Mouse (Mus musculus): Measurements from ENCODE around the gene Hist1h4d. TPM values are rescaled to one million over a fixed set of nuclear protein-coding genes. Genes with fewer than 3 reads are reported as not detected.
"Not testable (repeated sequence)": the region's sequence is repeated elsewhere in the genome, so short reads cannot be mapped to it uniquely, and the experiment has no call there.

Hist1h4d gene
- polyA plus RNA-seq, 1 experiment, result 19.1 TPM

- peaks cover 2% of the 10 kb centered on the region; the same call in 1 of the 2 replicates for H3K4me1 ChIP-seq (ENCODE audit: control insufficient read depth, insufficient read depth, insufficient read length)
- DNase-seq (ENCODE audit: low read depth in 1 of 2, low spot score in 2 of 2), result peak; percentile 37 to 90
- TF ChIP-seq CTCF (IDR thresholded peaks at IDR 0.05; ENCODE audit: extremely low read depth, insufficient read depth, insufficient read length, insufficient replicate concordance) (no peak), POLR2A (IDR thresholded peaks at IDR 0.05; ENCODE audit: low read depth, low read length) (no peak; the same call in 1 of the 2 replicates)
- peak within 1 kb of the TSS; percentile 65 for H3K4me3 ChIP-seq (ENCODE audit: extremely low read depth, insufficient read depth, insufficient read length)
- peak within 1 kb of the TSS; percentile 95 for H3K27ac ChIP-seq (ENCODE audit: insufficient read depth, low read length)
- no peaks in the 10 kb centered on the region for H3K27me3 ChIP-seq (ENCODE audit: control insufficient read depth, insufficient read depth, low read length)
- under 1% methylated on average over 27 of the region's 27 CpGs for WGBS
- no peaks in the 10 kb centered on the region for H3K36me3 ChIP-seq (ENCODE audit: control insufficient read depth, insufficient read depth, low read length)
Measured at GRCm38 (mm10) chr13:23620733-23621531, 39.5 kb downstream of the Hist1h4d start, which contains the start of gene Hist1h2be. Gene Hist1h2be (minus strand): TSS chr13:23621124.

- WGBS, result under 1% methylated on average over 18 of the region's 18 CpGs
- Histone ChIP-seq H3K36me3 (ENCODE audit: control insufficient read depth, insufficient read depth, low read length) (no peaks in the 10 kb centered on the region), H3K27ac (ENCODE audit: insufficient read depth, low read length) (peak overlapping the region; percentile 85), H3K4me3 (ENCODE audit: extremely low read depth, insufficient read depth, insufficient read length) (peak overlapping the region; percentile 58), H3K27me3 (ENCODE audit: control insufficient read depth, insufficient read depth, low read length) (no peaks in the 10 kb centered on the region), H3K4me1 (ENCODE audit: control insufficient read depth, insufficient read depth, insufficient read length) (peaks cover 2% of the 10 kb centered on the region; the same call in 1 of the 2 replicates)
- DNase-seq (ENCODE audit: low read depth in 1 of 2, low spot score in 2 of 2), result peak; percentile 70 to 82
- no peak; the same call in 1 of the 2 replicates for TF ChIP-seq POLR2A (IDR thresholded peaks at IDR 0.05; ENCODE audit: low read depth, low read length)
- no peak for TF ChIP-seq CTCF (IDR thresholded peaks at IDR 0.05; ENCODE audit: extremely low read depth, insufficient read depth, insufficient read length, insufficient replicate concordance)
Measured at GRCm38 (mm10) chr13:23621532-23622174, 40.3 kb downstream of the Hist1h4d start.

GRCm38 (mm10) chr13:23622175-23622671, 40.8 kb downstream of the Hist1h4d start, which contains the start of gene Hist1h1e:
Gene Hist1h1e (minus strand): TSS chr13:23622558.
- not testable (repeated sequence) for H3K27me3 ChIP-seq (ENCODE audit: control insufficient read depth, insufficient read depth, low read length); H3K36me3 ChIP-seq (ENCODE audit: control insufficient read depth, insufficient read depth, low read length); H3K4me1 ChIP-seq (ENCODE audit: control insufficient read depth, insufficient read depth, insufficient read length)
- TF ChIP-seq POLR2A (IDR thresholded peaks at IDR 0.05; ENCODE audit: low read depth, low read length), result peak; percentile 96
- peak; percentile 74 to 88 for DNase-seq (ENCODE audit: low read depth in 1 of 2, low spot score in 2 of 2)
- Histone ChIP-seq H3K4me3 (ENCODE audit: extremely low read depth, insufficient read depth, insufficient read length) (peak within 1 kb of the TSS; percentile 58), H3K27ac (ENCODE audit: insufficient read depth, low read length) (peak within 1 kb of the TSS; percentile 85)
- under 1% methylated on average over 53 of the region's 53 CpGs for WGBS

DNA sequence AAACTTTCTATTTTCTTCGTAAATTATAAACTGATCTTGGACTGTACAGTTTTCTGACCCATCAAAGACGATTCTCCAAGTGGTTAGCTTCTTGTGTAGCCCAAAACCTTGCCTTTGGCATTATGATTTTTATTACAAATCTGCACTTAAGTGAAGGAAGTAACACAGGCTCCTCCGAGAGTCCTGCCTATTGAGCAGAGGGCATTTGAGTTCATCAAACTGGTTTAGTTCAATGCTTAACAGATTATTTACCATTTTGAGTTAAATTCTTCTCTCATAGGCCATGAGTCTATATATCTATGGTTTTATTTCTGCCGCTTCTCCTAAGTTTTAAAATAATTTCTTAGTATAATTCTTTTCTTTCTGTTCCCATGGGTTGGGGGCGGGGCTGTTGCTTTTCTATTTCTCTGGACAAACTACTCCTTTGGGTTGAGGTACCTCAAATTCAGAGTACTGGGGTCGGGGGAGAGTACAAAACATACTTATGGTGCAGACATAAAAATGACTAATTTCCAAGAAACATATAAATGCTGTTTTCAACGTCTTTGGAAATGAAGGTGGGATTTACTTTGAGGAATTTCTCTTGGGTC, 41.6 kb downstream of the Hist1h4d start:
- no peak overlapping the region for H3K4me3 ChIP-seq (ENCODE audit: extremely low read depth, insufficient read depth, insufficient read length)
- TF ChIP-seq POLR2A (IDR thresholded peaks at IDR 0.05; ENCODE audit: low read depth, low read length) (no peak), CTCF (IDR thresholded peaks at IDR 0.05; ENCODE audit: extremely low read depth, insufficient read depth, insufficient read length, insufficient replicate concordance) (no peak)
- no peaks in the 10 kb centered on the region for H3K27me3 ChIP-seq (ENCODE audit: control insufficient read depth, insufficient read depth, low read length)
- no peak for DNase-seq (ENCODE audit: low read depth in 1 of 2, low spot score in 2 of 2)
- H3K36me3 ChIP-seq (ENCODE audit: control insufficient read depth, insufficient read depth, low read length), result no peaks in the 10 kb centered on the region
- H3K27ac ChIP-seq (ENCODE audit: insufficient read depth, low read length), result peak overlapping the region; percentile 64
- 21% methylated on average over 7 of the region's 7 CpGs for WGBS
- H3K4me1 ChIP-seq (ENCODE audit: control insufficient read depth, insufficient read depth, insufficient read length), result peaks cover 2% of the 10 kb centered on the region; the same call in 1 of the 2 replicates

DNA sequence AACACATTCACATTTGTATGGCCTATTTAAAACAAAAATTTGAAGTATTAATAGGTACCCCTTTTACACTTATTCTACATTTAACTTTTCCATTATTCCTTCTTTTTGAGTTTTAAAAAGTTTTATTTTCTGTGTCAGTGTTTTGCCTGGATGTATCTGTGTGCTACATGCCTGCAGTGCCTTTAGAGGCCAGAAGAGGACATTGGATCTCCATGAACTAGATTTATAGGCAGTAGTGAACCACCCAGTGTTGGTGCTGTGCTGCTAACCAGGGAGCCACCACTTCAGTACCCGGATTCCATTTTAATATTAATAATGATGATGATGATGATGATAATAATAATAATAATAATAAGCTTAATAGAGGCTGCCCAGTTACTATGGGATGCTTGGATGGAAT, 49.3 kb downstream of the Hist1h4d start:
- H3K27ac ChIP-seq (ENCODE audit: insufficient read depth, low read length), result no peak overlapping the region
- H3K4me3 ChIP-seq (ENCODE audit: extremely low read depth, insufficient read depth, insufficient read length), result no peak overlapping the region
- no peaks in the 10 kb centered on the region for H3K4me1 ChIP-seq (ENCODE audit: control insufficient read depth, insufficient read depth, insufficient read length)
- TF ChIP-seq CTCF (IDR thresholded peaks at IDR 0.05; ENCODE audit: extremely low read depth, insufficient read depth, insufficient read length, insufficient replicate concordance) (no peak), POLR2A (IDR thresholded peaks at IDR 0.05; ENCODE audit: low read depth, low read length) (no peak)
- DNase-seq (ENCODE audit: low read depth in 1 of 2, low spot score in 2 of 2), result peak in 1 of 2 experiments; percentile 10
- H3K27me3 ChIP-seq (ENCODE audit: control insufficient read depth, insufficient read depth, low read length), result no peaks in the 10 kb centered on the region
- no peaks in the 10 kb centered on the region for H3K36me3 ChIP-seq (ENCODE audit: control insufficient read depth, insufficient read depth, low read length)
- 11% methylated on average over 1 of the region's 1 CpGs for WGBS

Other genes starting within 250 kb of the Hist1h4d start
- gene Zfp322a, start 212.4 kb upstream of the Hist1h4d start, polyA plus RNA-seq (2012; rRNA removed), result 0.70 and 0.90 TPM in 2 replicates
- 1.8 TPM in 2 replicates for gene Abt1, start 157.7 kb upstream of the Hist1h4d start, polyA plus RNA-seq (2012; rRNA removed)
- 0.19 and 0.56 TPM in 2 replicates for gene Btn1a1, start 115.7 kb upstream of the Hist1h4d start, polyA plus RNA-seq (2012; rRNA removed)
- gene Btn2a2, start 92.7 kb upstream of the Hist1h4d start, polyA plus RNA-seq (2012; rRNA removed), result 0.04 TPM in 1 of 2 replicates, not detected in the other
- gene Hist1h4h, start 50.5 kb upstream of the Hist1h4d start, polyA plus RNA-seq (2012; rRNA removed), result 26.5 and 53.6 TPM in 2 replicates
- 733 and 772 TPM in 2 replicates for gene Hist1h2af, start 47.7 kb upstream of the Hist1h4d start, polyA plus RNA-seq (2012; rRNA removed)
- 34.4 and 52.1 TPM in 2 replicates for gene Hist1h3g, start 46.2 kb upstream of the Hist1h4d start, polyA plus RNA-seq (2012; rRNA removed)
- gene Hist1h2bh, start 38.2 kb upstream of the Hist1h4d start, polyA plus RNA-seq (2012; rRNA removed), result 4.9 and 8.4 TPM in 2 replicates
- gene Hist1h3f, start 37.5 kb upstream of the Hist1h4d start, polyA plus RNA-seq (2012; rRNA removed), result 10.2 and 16.1 TPM in 2 replicates
- gene Hist1h4f, start 29.9 kb upstream of the Hist1h4d start, polyA plus RNA-seq (2012; rRNA removed), result 24.8 and 33.8 TPM in 2 replicates
- gene Hist1h1d, start 28.3 kb upstream of the Hist1h4d start, polyA plus RNA-seq (2012; rRNA removed), result 0.30 and 0.39 TPM in 2 replicates
- gene Hist1h3e, start 19.2 kb upstream of the Hist1h4d start, polyA plus RNA-seq (2012; rRNA removed), result 36.8 and 50.5 TPM in 2 replicates
- gene Hist1h2ae, start 10.4 kb upstream of the Hist1h4d start, polyA plus RNA-seq (2012; rRNA removed), result 15.5 and 23.4 TPM in 2 replicates
- 57.5 and 66.9 TPM in 2 replicates for gene Hist1h2bg, start 10.2 kb upstream of the Hist1h4d start, polyA plus RNA-seq (2012; rRNA removed)
- gene Hist1h2bf, start 7.4 kb upstream of the Hist1h4d start, polyA plus RNA-seq (2012; rRNA removed), result 26.2 and 28.3 TPM in 2 replicates
- gene Hist1h2ad, start 7.2 kb upstream of the Hist1h4d start, polyA plus RNA-seq (2012; rRNA removed), result 12.2 and 23.2 TPM in 2 replicates
- 20.9 and 27.9 TPM in 2 replicates for gene Hist1h3d, start 5.8 kb upstream of the Hist1h4d start, polyA plus RNA-seq (2012; rRNA removed)
- 2.8 and 3.8 TPM in 2 replicates for gene Hist1h2be, start 39.5 kb downstream of the Hist1h4d start, polyA plus RNA-seq (2012; rRNA removed)
- gene Hist1h1e, start 41.0 kb downstream of the Hist1h4d start, polyA plus RNA-seq (2012; rRNA removed), result 2.9 and 3.7 TPM in 2 replicates
- gene Hist1h2ac, start 102.3 kb downstream of the Hist1h4d start, polyA plus RNA-seq (2012; rRNA removed), result 1.2 and 2.0 TPM in 2 replicates
- 41.8 and 44.4 TPM in 2 replicates for gene Hist1h2bc, start 102.6 kb downstream of the Hist1h4d start, polyA plus RNA-seq (2012; rRNA removed)
- gene Hist1h1t, start 114.2 kb downstream of the Hist1h4d start, polyA plus RNA-seq (2012; rRNA removed), result not detected in 2 replicates
- 20.0 and 33.6 TPM in 2 replicates for gene Hist1h4c, start 116.9 kb downstream of the Hist1h4d start, polyA plus RNA-seq (2012; rRNA removed)
- gene Hfe, start 129.3 kb downstream of the Hist1h4d start, polyA plus RNA-seq (2012; rRNA removed), result 20.7 and 26.1 TPM in 2 replicates
- 20.9 and 25.5 TPM in 2 replicates for gene Hist1h1c, start 157.2 kb downstream of the Hist1h4d start, polyA plus RNA-seq (2012; rRNA removed)
- 35.9 and 50.3 TPM in 2 replicates for gene Hist1h3c, start 164.0 kb downstream of the Hist1h4d start, polyA plus RNA-seq (2012; rRNA removed)
- 23.7 and 32.9 TPM in 2 replicates for gene Hist1h2bb, start 165.1 kb downstream of the Hist1h4d start, polyA plus RNA-seq (2012; rRNA removed)
- gene Hist1h2ab, start 169.5 kb downstream of the Hist1h4d start, polyA plus RNA-seq (2012; rRNA removed), result 28.4 and 40.3 TPM in 2 replicates
- 54.9 and 68.9 TPM in 2 replicates for gene Hist1h3b, start 170.7 kb downstream of the Hist1h4d start, polyA plus RNA-seq (2012; rRNA removed)
- gene Hist1h4b, start 175.4 kb downstream of the Hist1h4d start, polyA plus RNA-seq (2012; rRNA removed), result 19.0 and 27.4 TPM in 2 replicates
- 16.1 and 29.5 TPM in 2 replicates for gene Hist1h4a, start 179.6 kb downstream of the Hist1h4d start, polyA plus RNA-seq (2012; rRNA removed)
- 38.4 and 54.1 TPM in 2 replicates for gene Hist1h3a, start 180.8 kb downstream of the Hist1h4d start, polyA plus RNA-seq (2012; rRNA removed)
- 1.3 and 1.5 TPM in 2 replicates for gene Hist1h1a, start 182.1 kb downstream of the Hist1h4d start, polyA plus RNA-seq (2012; rRNA removed)
- not detected in 2 replicates for gene Trim38, start 188.3 kb downstream of the Hist1h4d start, polyA plus RNA-seq (2012; rRNA removed)
- gene Slc17a2, start 225.4 kb downstream of the Hist1h4d start, polyA plus RNA-seq (2012; rRNA removed), result not detected in 2 replicates

Data from spleen, adult 2 months (tissue).